In genomic region chr10:83963232-83963760, GRCm38 (mm10) we compare ENCODE assay signal across 19 mouse cellular contexts.
DNase-seq lines count a peak whose midpoint lies in the region; ATAC-seq lines count a peak whose summit lies in the region.
"Had no signal": no experiment of that assay in that cellular context is flagged by ENCODE, and none has a peak within 500 bp of the region (broad histone marks: within the 10 kb centered on the region; RNA-seq: fewer than 3 reads in every experiment).

No protein-coding gene starts in this region.

- 83% methylated on average over 12 of the region's 12 CpGs for WGBS in forebrain, embryonic 10.5 days
- WGBS in forebrain, embryonic 15.5 days, result 77% methylated on average over 12 of the region's 12 CpGs
- WGBS in neural tube, embryonic 13.5 days, result 76% methylated on average over 12 of the region's 12 CpGs
- 76% methylated on average over 12 of the region's 12 CpGs for WGBS in neural tube, embryonic 15.5 days
- 81% methylated on average over 12 of the region's 12 CpGs for WGBS in kidney, embryonic 14.5 days

- DNase-seq in forebrain, embryonic 10.5 days (ENCODE audit: extremely low spot score, low spot score), result no peak
- DNase-seq in heart, adult 11 months, result peak; percentile 70
- no peak for DNase-seq in heart, postnatal 10 days
- DNase-seq: adrenal gland, postnatal 10 days; B cell, adult 2 months; cerebellum, adult 11 months; cerebellum, adult 8-10 months; cerebellum, postnatal 14 days; embryo, embryonic 11 days; gastrocnemius, postnatal 36 days; heart, adult 18-20 months; heart, postnatal 14 days had no signal

- peaks cover 44% of the 10 kb centered on the region for H3K4me1 ChIP-seq in forebrain, embryonic 10.5 days
- H3K4me1 ChIP-seq in forebrain, embryonic 15.5 days, result peaks cover 16% of the 10 kb centered on the region
- peaks cover 26% of the 10 kb centered on the region for H3K4me1 ChIP-seq in neural tube, embryonic 13.5 days (replicated peaks)
- peaks cover 19% of the 10 kb centered on the region for H3K4me1 ChIP-seq in neural tube, embryonic 15.5 days
- H3K4me1 ChIP-seq in kidney, embryonic 14.5 days (ENCODE audit: control insufficient read depth, insufficient read depth, low read length), result peaks cover 5% of the 10 kb centered on the region; the same call in 1 of the 2 replicates

- H3K9me3 ChIP-seq in forebrain, embryonic 10.5 days, result no peaks in the 10 kb centered on the region
- H3K9me3 ChIP-seq in forebrain, embryonic 15.5 days, result no peaks in the 10 kb centered on the region
- H3K9me3 ChIP-seq in neural tube, embryonic 13.5 days, result no peaks in the 10 kb centered on the region
- H3K9me3 ChIP-seq in neural tube, embryonic 15.5 days (replicated peaks), result no peaks in the 10 kb centered on the region
- H3K9me3 ChIP-seq in kidney, embryonic 14.5 days (ENCODE audit: control insufficient read depth, low read length), result no peaks in the 10 kb centered on the region
- H3K9me3 ChIP-seq: embryonic facial prominence, embryonic 12.5 days; heart, embryonic 10.5 days had no signal

- H3K9ac ChIP-seq in forebrain, embryonic 15.5 days (replicated peaks), result no peak overlapping the region
- H3K9ac ChIP-seq in neural tube, embryonic 13.5 days, result no peak overlapping the region
- no peak overlapping the region for H3K9ac ChIP-seq in neural tube, embryonic 15.5 days (replicated peaks)
- H3K9ac ChIP-seq in kidney, embryonic 14.5 days (ENCODE audit: low read depth, low read length), result no peak overlapping the region
- H3K9ac ChIP-seq: embryonic facial prominence, embryonic 12.5 days; hindbrain, embryonic 14.5 days had no signal

- H3K4me2 ChIP-seq in forebrain, embryonic 15.5 days (replicated peaks), result no peak overlapping the region
- no peak overlapping the region for H3K4me2 ChIP-seq in neural tube, embryonic 13.5 days
- H3K4me2 ChIP-seq in neural tube, embryonic 15.5 days, result no peak overlapping the region
- no peak overlapping the region for H3K4me2 ChIP-seq in kidney, embryonic 14.5 days (replicated peaks; ENCODE audit: low read depth, low read length)
- H3K4me2 ChIP-seq: embryonic facial prominence, embryonic 12.5 days; hindbrain, embryonic 14.5 days had no signal

- peak overlapping the region; percentile 44 for H3K27ac ChIP-seq in forebrain, embryonic 10.5 days
- H3K27ac ChIP-seq in forebrain, embryonic 15.5 days (replicated peaks), result no peak overlapping the region
- H3K27ac ChIP-seq in neural tube, embryonic 13.5 days (replicated peaks), result peak overlapping the region; percentile 39
- no peak overlapping the region for H3K27ac ChIP-seq in neural tube, embryonic 15.5 days (replicated peaks)
- H3K27ac ChIP-seq in kidney, embryonic 14.5 days (ENCODE audit: low read depth, low read length), result no peak overlapping the region
- H3K27ac ChIP-seq: embryonic facial prominence, embryonic 12.5 days; heart, embryonic 10.5 days; hindbrain, embryonic 14.5 days had no signal

- H3K36me3 ChIP-seq in forebrain, embryonic 10.5 days (replicated peaks), result no peaks in the 10 kb centered on the region
- no peaks in the 10 kb centered on the region for H3K36me3 ChIP-seq in forebrain, embryonic 15.5 days
- no peaks in the 10 kb centered on the region for H3K36me3 ChIP-seq in neural tube, embryonic 13.5 days
- no peaks in the 10 kb centered on the region for H3K36me3 ChIP-seq in neural tube, embryonic 15.5 days
- H3K36me3 ChIP-seq in kidney, embryonic 14.5 days (ENCODE audit: control insufficient read depth, insufficient read depth, low read length), result no peaks in the 10 kb centered on the region
- H3K36me3 ChIP-seq: embryonic facial prominence, embryonic 12.5 days; heart, embryonic 10.5 days had no signal

- no peak for ATAC-seq in forebrain, embryonic 15.5 days (replicated peaks)
- ATAC-seq in neural tube, embryonic 13.5 days (ENCODE audit: low read depth), result peak; percentile 7; the same call in 1 of the 2 replicates
- ATAC-seq in neural tube, embryonic 15.5 days (ENCODE audit: low FRiP score), result no peak
- no peak for ATAC-seq in kidney, embryonic 14.5 days (ENCODE audit: low FRiP score, low TSS enrichment)

- intact Hi-C loops in heart, postnatal 10 days (cut with DNase I), result no loop called here

- H3K27me3 ChIP-seq in forebrain, embryonic 10.5 days (ENCODE audit: poor library complexity, severe bottlenecking), result no peaks in the 10 kb centered on the region
- H3K27me3 ChIP-seq in forebrain, embryonic 15.5 days, result no peaks in the 10 kb centered on the region
- no peaks in the 10 kb centered on the region for H3K27me3 ChIP-seq in neural tube, embryonic 13.5 days
- no peaks in the 10 kb centered on the region for H3K27me3 ChIP-seq in neural tube, embryonic 15.5 days (replicated peaks)
- H3K27me3 ChIP-seq in kidney, embryonic 14.5 days (ENCODE audit: control insufficient read depth, insufficient read depth, low read length), result no peaks in the 10 kb centered on the region

- H3K4me3 ChIP-seq in forebrain, embryonic 10.5 days, result no peak overlapping the region
- no peak overlapping the region for H3K4me3 ChIP-seq in forebrain, embryonic 15.5 days
- H3K4me3 ChIP-seq in neural tube, embryonic 13.5 days, result no peak overlapping the region
- no peak overlapping the region for H3K4me3 ChIP-seq in neural tube, embryonic 15.5 days (replicated peaks)
- H3K4me3 ChIP-seq in kidney, embryonic 14.5 days (ENCODE audit: low read length), result no peak overlapping the region
- H3K4me3 ChIP-seq: embryonic facial prominence, embryonic 12.5 days; heart, embryonic 10.5 days had no signal

Comparison
In these comparisons a context has a peak if more than half of its experiments do, and no peak if none do; other contexts are left out.
1. H3K27ac ChIP-seq: peak in forebrain, embryonic 10.5 days (single experiment) and neural tube, embryonic 13.5 days (single experiment); none in forebrain, embryonic 15.5 days (single experiment), neural tube, embryonic 15.5 days (single experiment) and kidney, embryonic 14.5 days (single experiment).